Mouse (Mus musculus) cerebellum, adult 2 months (tissue): ENCODE data around the gene Tmeff1.

Experiments used
- CTCF ChIP-seq: fragments of 200-500 bp; IDR thresholded peaks from 2 replicates; pipeline ENCODE4 v1.5.1; 2011; ENCODE audit warnings: low read depth, mild to moderate bottlenecking, control low read depth, low read length, moderate library complexity, borderline replicate concordance; ENCODE audit not compliant: insufficient read depth
- POLR2A ChIP-seq: fragments of 200-500 bp; IDR thresholded peaks from 2 replicates; pipeline ENCODE4 v1.6.1; 2011; ENCODE audit warnings: low read length, control low read depth, borderline replicate concordance; ENCODE audit not compliant: insufficient read depth

- TF ChIP-seq CTCF (no peak), POLR2A (no peak)
Measured at GRCm38 (mm10) chr4:48555729-48556128, 29.2 kb upstream of the Tmeff1 start.
